Mouse (Mus musculus) limb, embryonic 14.5 days (tissue): Measurements from ENCODE around the gene Cradd. TPM values are rescaled to one million over a fixed set of nuclear protein-coding genes. Genes with fewer than 3 reads are reported as not detected.

Source experiments
- ATAC-seq: fragments of 200-750 bp; cut with Nextera tagmentation; 2 replicates; pipeline ENCODE4 v1.8.0; 2017; ENCODE audit warnings: low read depth, moderate number of reproducible peaks, moderate TSS enrichment; ENCODE audit not compliant: low FRiP score
- DNase-seq: peaks from one replicate; pipeline ENCODE4 v3.0.0-alpha.2; 2015; ENCODE audit warnings: low spot score
- H3K27ac ChIP-seq: fragments of 300-500 bp; sonication (generic); replicated peaks from 2 replicates; pipeline ENCODE4 v1.5.1; 2014; ENCODE audit warnings: low read depth, mild to moderate bottlenecking, low read length, moderate library complexity, mixed read lengths
- H3K27me3 ChIP-seq: fragments of 300-500 bp; sonication (generic); 2 replicates; pipeline ENCODE4 v1.6.1; 2014; ENCODE audit warnings: low read length, mixed read lengths; ENCODE audit not compliant: control insufficient read depth, insufficient read depth
- H3K36me3 ChIP-seq: fragments of 300-500 bp; sonication (generic); 2 replicates; pipeline ENCODE4 v1.6.1; 2014; ENCODE audit warnings: mild to moderate bottlenecking, low read length, moderate library complexity, mixed read lengths; ENCODE audit not compliant: control insufficient read depth, insufficient read depth
- H3K4me1 ChIP-seq: fragments of 300-500 bp; sonication (generic); 2 replicates; pipeline ENCODE4 v1.6.1; 2014; ENCODE audit warnings: antibody characterized with exemption, low read length, mixed read lengths; ENCODE audit not compliant: control insufficient read depth, insufficient read depth
- H3K4me2 ChIP-seq: fragments of 300-500 bp; sonication (generic); replicated peaks from 2 replicates; pipeline ENCODE4 v1.6.1; 2014; ENCODE audit warnings: low read depth, mild to moderate bottlenecking, low read length, moderate library complexity; ENCODE audit not compliant: severe bottlenecking
- H3K4me3 ChIP-seq: fragments of 300-500 bp; sonication (generic); replicated peaks from 2 replicates; pipeline ENCODE4 v1.5.1; 2014; ENCODE audit warnings: low read length
- H3K9ac ChIP-seq: fragments of 300-500 bp; sonication (generic); 2 replicates; pipeline ENCODE4 v1.6.1; 2014; ENCODE audit warnings: mild to moderate bottlenecking, low read depth, low read length, moderate library complexity; ENCODE audit not compliant: severe bottlenecking
- H3K9me3 ChIP-seq: fragments of 300-500 bp; sonication (generic); 2 replicates; pipeline ENCODE4 v1.6.1; 2016; ENCODE audit warnings: low read length; ENCODE audit not compliant: control insufficient read depth
- POLR2A ChIP-seq: fragments of 200-500 bp; IDR thresholded peaks from 2 replicates; pipeline ENCODE4 v1.8.0; 2012; ENCODE audit warnings: inconsistent platforms, mild to moderate bottlenecking, moderate library complexity, borderline replicate concordance; ENCODE audit not compliant: insufficient read depth, insufficient read length; ENCODE audit errors: extremely low read depth
- WGBS: fragments of 180-500 bp; shearing (Covaris S2); extraction: QIAGEN DNeasy Blood & Tissue Kit; methylation state at CpG from one replicate; pipeline ENCODE4 v1.1.7; 2014; 5-methylcytosine and 5-hydroxymethylcytosine counted together
- polyA plus RNA-seq, 2 experiments: library from polyadenylated mRNA; depleted of rRNA in 1 of 2; stranded (reverse) in 1 of 2; unstranded in 1 of 2; fragments of >200 nt; fragmentation: Nextera tagmentation in 1 of 2; extraction: Ambion mirVana in 1 of 2; gene quantifications; 2 replicates each; pipeline versions ENCODE4 v1.2.1 to v1.2.3; 2012 to 2014

The Cradd gene
- polyA plus RNA-seq, 2 experiments = 8.1 to 10.4 TPM

GRCm38 (mm10) chr10:95175423-95176120 is 148.4 kb downstream of the Cradd start:
- no peak overlapping the region for H3K9ac ChIP-seq
- H3K4me2 ChIP-seq = no peak overlapping the region
- H3K9me3 ChIP-seq = no peaks in the 10 kb centered on the region
- H3K27ac ChIP-seq = no peak overlapping the region
- no peaks in the 10 kb centered on the region for H3K36me3 ChIP-seq
- H3K27me3 ChIP-seq = no peaks in the 10 kb centered on the region
- WGBS = 55% methylated on average over 23 of the region's 26 CpGs
- peaks cover 15% of the 10 kb centered on the region for H3K4me1 ChIP-seq
- no peak overlapping the region for H3K4me3 ChIP-seq
- ATAC-seq (no peak), DNase-seq (no peak)
- TF ChIP-seq POLR2A = no peak

- H3K4me3 ChIP-seq = no peak overlapping the region
- no peaks in the 10 kb centered on the region for H3K9me3 ChIP-seq
- no peaks in the 10 kb centered on the region for H3K27me3 ChIP-seq
- WGBS = 71% methylated on average over 6 of the region's 6 CpGs
- no peak overlapping the region for H3K4me2 ChIP-seq
- ATAC-seq (no peak), DNase-seq (no peak)
- H3K9ac ChIP-seq = no peak overlapping the region
- H3K4me1 ChIP-seq = peaks cover 15% of the 10 kb centered on the region
- H3K27ac ChIP-seq = no peak overlapping the region
- no peaks in the 10 kb centered on the region for H3K36me3 ChIP-seq
- TF ChIP-seq POLR2A = no peak
Measured at GRCm38 (mm10) chr10:95174260-95174659, 149.7 kb downstream of the Cradd start.

GRCm38 (mm10) chr10:95170721-95171354 is 153.1 kb downstream of the Cradd start:
- no peaks in the 10 kb centered on the region for H3K27me3 ChIP-seq
- H3K9me3 ChIP-seq = no peaks in the 10 kb centered on the region
- H3K36me3 ChIP-seq = no peaks in the 10 kb centered on the region
- H3K9ac ChIP-seq = no peak overlapping the region
- H3K4me3 ChIP-seq = no peak overlapping the region
- no peak for TF ChIP-seq POLR2A
- no peak for DNase-seq
- 61% methylated on average over 9 of the region's 9 CpGs for WGBS
- no peak overlapping the region for H3K4me2 ChIP-seq
- H3K27ac ChIP-seq = no peak overlapping the region
- ATAC-seq = no peak
- H3K4me1 ChIP-seq = peaks cover 15% of the 10 kb centered on the region

DNA sequence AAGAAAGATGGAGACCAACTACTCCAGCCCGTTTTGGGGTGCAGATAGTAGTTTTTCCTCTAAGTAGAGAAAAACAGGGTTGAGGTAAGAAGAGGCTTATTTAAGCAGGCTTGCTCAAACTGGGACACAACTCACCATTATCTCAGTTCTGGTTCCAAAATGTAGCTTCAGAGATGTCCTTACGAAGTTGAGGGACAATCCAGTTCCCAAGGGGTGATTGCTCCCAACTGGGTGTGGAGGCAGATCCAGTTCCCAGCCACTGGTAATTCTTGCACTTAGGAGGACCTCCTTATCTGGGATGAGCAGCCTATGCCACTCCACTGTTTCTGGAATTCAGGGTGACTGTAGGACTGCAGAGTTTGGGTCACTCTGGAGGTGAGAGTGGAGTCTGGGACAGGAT is 159.0 kb downstream of the Cradd start:
- Histone ChIP-seq H3K4me1 (peaks cover 9% of the 10 kb centered on the region), H3K4me2 (no peak overlapping the region), H3K9me3 (no peaks in the 10 kb centered on the region), H3K9ac (no peak overlapping the region), H3K36me3 (no peaks in the 10 kb centered on the region), H3K27ac (no peak overlapping the region), H3K27me3 (no peaks in the 10 kb centered on the region), H3K4me3 (no peak overlapping the region)
- WGBS = 93% methylated on average over 2 of the region's 2 CpGs
- ATAC-seq (no peak), DNase-seq (no peak)
- no peak for TF ChIP-seq POLR2A

- Histone ChIP-seq H3K9me3 (no peaks in the 10 kb centered on the region), H3K9ac (no peak overlapping the region), H3K4me1 (peaks cover 9% of the 10 kb centered on the region), H3K36me3 (no peaks in the 10 kb centered on the region), H3K27me3 (no peaks in the 10 kb centered on the region), H3K4me3 (no peak overlapping the region), H3K27ac (no peak overlapping the region), H3K4me2 (no peak overlapping the region)
- DNase-seq (peak; percentile 30), ATAC-seq (no peak)
- 31% methylated on average over 8 of the region's 8 CpGs for WGBS
- no peak for TF ChIP-seq POLR2A
Measured at GRCm38 (mm10) chr10:95162691-95163374, 161.1 kb downstream of the Cradd start.
